Mouse (Mus musculus) hindbrain, embryonic 12.5 days (tissue): Measurements from ENCODE around the gene Rbm38. TPM values are rescaled to one million over a fixed set of nuclear protein-coding genes. Genes with fewer than 3 reads are reported as not detected.

Experiments
- ATAC-seq: fragments of 200-750 bp; cut with Nextera tagmentation; 2 replicates; pipeline ENCODE4 v1.8.0; 2017; ENCODE audit warnings: moderate TSS enrichment; ENCODE audit not compliant: low FRiP score
- H3K27ac ChIP-seq: fragments of 300-500 bp; sonication (generic); 2 replicates; pipeline ENCODE4 v1.5.1; 2016; ENCODE audit warnings: mild to moderate bottlenecking
- H3K27me3 ChIP-seq: fragments of 300-500 bp; sonication (generic); 2 replicates; pipeline ENCODE4 v1.6.1; 2016; ENCODE audit warnings: mild to moderate bottlenecking
- H3K36me3 ChIP-seq: fragments of 300-500 bp; sonication (generic); 2 replicates; pipeline ENCODE4 v1.6.1; 2016; ENCODE audit warnings: mild to moderate bottlenecking
- H3K4me1 ChIP-seq: fragments of 300-500 bp; sonication (generic); 2 replicates; pipeline ENCODE4 v1.6.1; 2016
- H3K4me2 ChIP-seq: fragments of 300-500 bp; sonication (generic); replicated peaks from 2 replicates; pipeline ENCODE4 v1.6.1; 2016; ENCODE audit warnings: mild to moderate bottlenecking
- H3K4me3 ChIP-seq: fragments of 300-500 bp; sonication (generic); 2 replicates; pipeline ENCODE4 v1.5.1; 2016; ENCODE audit warnings: mild to moderate bottlenecking
- H3K9ac ChIP-seq: fragments of 300-500 bp; sonication (generic); 2 replicates; pipeline ENCODE4 v1.6.1; 2016; ENCODE audit warnings: mild to moderate bottlenecking, moderate library complexity
- H3K9me3 ChIP-seq: fragments of 300-500 bp; sonication (generic); replicated peaks from 2 replicates; pipeline ENCODE4 v1.6.1; 2016; ENCODE audit warnings: mild to moderate bottlenecking
- WGBS: fragments of 180-500 bp; shearing (Covaris S2); methylation state at CpG from one replicate; pipeline ENCODE4 v1.1.7; 2016; 5-methylcytosine and 5-hydroxymethylcytosine counted together
- polyA plus RNA-seq: library from polyadenylated mRNA; unstranded; fragments of >200 nt; fragmentation: Nextera tagmentation; extraction: Ambion mirVana; gene quantifications from 2 replicates; pipeline ENCODE4 v1.2.1, GENCODE M21; 2016

The Rbm38 gene
- polyA plus RNA-seq, 1 experiment from 2014 or later, result 44.8 TPM

GRCm38 (mm10) chr2:173041242-173041641, 20.9 kb downstream of the Rbm38 start:
- no peak for ATAC-seq
- 72% methylated on average over 5 of the region's 5 CpGs for WGBS
- Histone ChIP-seq H3K36me3 (no peaks in the 10 kb centered on the region), H3K9ac (no peak overlapping the region), H3K27ac (no peak overlapping the region), H3K27me3 (no peaks in the 10 kb centered on the region), H3K9me3 (no peaks in the 10 kb centered on the region), H3K4me1 (peaks cover 6% of the 10 kb centered on the region), H3K4me2 (no peak overlapping the region), H3K4me3 (no peak overlapping the region)

DNA sequence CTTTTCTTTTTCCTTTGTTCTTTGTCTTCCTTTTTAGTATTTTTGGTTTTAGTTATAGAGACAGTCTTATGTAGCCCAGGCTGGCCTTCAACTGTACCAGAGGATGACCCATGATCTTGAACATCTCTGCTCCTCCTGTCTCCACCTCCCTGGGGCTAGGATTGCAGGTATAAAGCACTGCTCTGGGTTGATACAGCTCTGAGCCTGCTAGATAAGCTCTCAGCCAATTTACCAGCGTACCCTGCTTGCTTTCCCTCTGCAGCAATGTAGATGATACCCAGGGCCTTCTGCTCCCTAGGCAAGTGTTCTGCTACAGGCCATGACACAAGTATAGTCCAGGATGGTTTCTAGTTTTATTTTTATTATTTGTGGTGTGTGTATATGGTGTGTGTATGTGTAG, 21.6 kb downstream of the Rbm38 start:
- 80% methylated on average over 1 of the region's 1 CpGs for WGBS

GRCm38 (mm10) chr2:173042504-173043162, 22.3 kb downstream of the Rbm38 start:
- Histone ChIP-seq H3K36me3 (no peaks in the 10 kb centered on the region), H3K4me2 (no peak overlapping the region), H3K4me3 (no peak overlapping the region), H3K27ac (no peak overlapping the region), H3K9ac (no peak overlapping the region), H3K27me3 (0 out of 2 replicates have a peak, but pooled peaks cover 2% of the 10 kb centered on the region), H3K9me3 (no peaks in the 10 kb centered on the region), H3K4me1 (peaks cover 6% of the 10 kb centered on the region)
- WGBS, result 63% methylated on average over 11 of the region's 11 CpGs
- no peak for ATAC-seq

More for the DNA sequence above, 21.6 kb downstream of the Rbm38 start:
- Histone ChIP-seq H3K4me2 (no peak overlapping the region), H3K27ac (no peak overlapping the region), H3K36me3 (no peaks in the 10 kb centered on the region), H3K4me3 (no peak overlapping the region), H3K4me1 (peaks cover 6% of the 10 kb centered on the region), H3K9me3 (no peaks in the 10 kb centered on the region), H3K9ac (no peak overlapping the region), H3K27me3 (0 out of 2 replicates have a peak, but pooled peaks cover 2% of the 10 kb centered on the region)
- ATAC-seq, result no peak

- Histone ChIP-seq H3K4me3 (no peak overlapping the region), H3K9me3 (no peaks in the 10 kb centered on the region), H3K27ac (no peak overlapping the region), H3K4me2 (no peak overlapping the region), H3K4me1 (peaks cover 6% of the 10 kb centered on the region), H3K36me3 (no peaks in the 10 kb centered on the region), H3K27me3 (0 out of 2 replicates have a peak, but pooled peaks cover 2% of the 10 kb centered on the region), H3K9ac (no peak overlapping the region)
- ATAC-seq, result no peak
- 81% methylated on average over 18 of the region's 18 CpGs for WGBS
Observed at GRCm38 (mm10) chr2:173044198-173044970, 24.1 kb downstream of the Rbm38 start.

GRCm38 (mm10) chr2:173046582-173047297, 26.4 kb downstream of the Rbm38 start:
- Histone ChIP-seq H3K36me3 (no peaks in the 10 kb centered on the region), H3K9me3 (no peaks in the 10 kb centered on the region), H3K27ac (no peak overlapping the region), H3K27me3 (0 out of 2 replicates have a peak, but pooled peaks cover 2% of the 10 kb centered on the region), H3K9ac (no peak overlapping the region), H3K4me3 (no peak overlapping the region), H3K4me1 (peaks cover 17% of the 10 kb centered on the region), H3K4me2 (no peak overlapping the region)
- no peak for ATAC-seq
- WGBS, result 67% methylated on average over 15 of the region's 15 CpGs

DNA sequence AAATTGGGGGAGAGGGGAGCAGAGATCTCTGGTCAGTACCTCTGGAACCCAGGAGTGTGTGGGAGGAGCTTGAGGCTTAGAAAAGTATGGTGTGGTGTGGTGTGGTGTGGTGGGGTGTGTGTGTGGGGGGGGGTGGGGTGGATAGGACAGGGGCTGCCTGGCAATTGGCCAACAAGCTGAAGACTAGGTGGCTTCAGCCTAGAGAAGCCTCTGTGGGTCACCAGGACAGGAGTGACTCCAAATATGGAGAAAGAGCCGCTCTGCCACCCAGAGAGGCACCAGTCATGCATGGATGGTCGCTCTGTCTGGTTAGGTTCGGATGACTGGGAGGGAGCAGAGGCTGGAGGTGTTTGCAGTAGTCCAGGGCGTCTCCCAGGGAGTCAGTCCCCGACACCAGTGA, 27.2 kb downstream of the Rbm38 start:
- Histone ChIP-seq H3K4me2 (no peak overlapping the region), H3K4me1 (peaks cover 14% of the 10 kb centered on the region), H3K27ac (no peak overlapping the region), H3K9me3 (no peaks in the 10 kb centered on the region), H3K27me3 (0 out of 2 replicates have a peak, but pooled peaks cover 2% of the 10 kb centered on the region), H3K36me3 (no peaks in the 10 kb centered on the region), H3K4me3 (no peak overlapping the region), H3K9ac (no peak overlapping the region)
- no peak for ATAC-seq
- 50% methylated on average over 5 of the region's 5 CpGs for WGBS

DNA sequence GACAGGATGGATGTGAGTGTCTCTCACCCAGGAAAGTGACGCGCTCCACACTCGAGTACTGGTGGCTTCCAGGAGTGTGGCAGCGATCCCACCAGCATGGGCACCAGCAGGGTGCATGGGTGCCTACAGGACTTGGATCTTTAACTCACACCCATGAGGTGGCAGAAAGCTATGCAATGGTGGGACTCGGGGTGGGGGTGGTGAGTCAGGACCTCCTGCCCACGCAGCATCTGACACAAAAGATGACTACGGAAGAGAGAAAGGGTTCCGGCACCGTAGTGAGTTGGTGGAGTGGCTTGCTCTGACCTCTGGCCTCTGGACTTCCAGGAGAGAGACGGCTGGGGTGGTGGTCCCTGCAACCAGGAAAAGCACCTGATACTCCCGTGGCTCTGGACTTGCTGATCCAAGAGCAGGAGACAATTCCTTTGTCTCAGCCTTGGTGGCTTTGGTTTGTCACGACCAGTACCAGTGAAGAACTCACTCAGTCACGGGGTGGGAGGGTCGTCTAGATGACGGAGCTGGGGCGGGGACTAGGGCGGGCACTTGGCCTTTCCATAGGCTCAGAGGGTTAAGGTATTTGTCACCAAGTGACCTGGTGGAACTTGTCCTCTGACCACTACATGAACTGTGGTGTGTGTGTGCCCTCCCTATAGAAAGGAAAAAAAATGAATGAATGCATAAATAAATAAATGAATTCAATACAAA, 27.9 kb downstream of the Rbm38 start:
- H3K9ac ChIP-seq, result no peak overlapping the region
- H3K9me3 ChIP-seq, result no peaks in the 10 kb centered on the region
- no peak overlapping the region for H3K4me3 ChIP-seq
- H3K27ac ChIP-seq, result no peak overlapping the region
- H3K27me3 ChIP-seq, result 0 out of 2 replicates have a peak, but pooled peaks cover 2% of the 10 kb centered on the region
- no peaks in the 10 kb centered on the region for H3K36me3 ChIP-seq
- H3K4me1 ChIP-seq, result peaks cover 11% of the 10 kb centered on the region
- 42% methylated on average over 17 of the region's 17 CpGs for WGBS
- ATAC-seq, result no peak
- H3K4me2 ChIP-seq, result no peak overlapping the region

- Histone ChIP-seq H3K9me3 (no peaks in the 10 kb centered on the region), H3K9ac (no peak overlapping the region), H3K4me2 (no peak overlapping the region), H3K4me3 (no peak overlapping the region), H3K27ac (no peak overlapping the region), H3K27me3 (0 out of 2 replicates have a peak, but pooled peaks cover 2% of the 10 kb centered on the region), H3K36me3 (no peaks in the 10 kb centered on the region), H3K4me1 (peaks cover 11% of the 10 kb centered on the region)
- no peak for ATAC-seq
- WGBS, result 77% methylated on average over 3 of the region's 3 CpGs
Observed at GRCm38 (mm10) chr2:173049231-173049630, 28.9 kb downstream of the Rbm38 start.

DNA sequence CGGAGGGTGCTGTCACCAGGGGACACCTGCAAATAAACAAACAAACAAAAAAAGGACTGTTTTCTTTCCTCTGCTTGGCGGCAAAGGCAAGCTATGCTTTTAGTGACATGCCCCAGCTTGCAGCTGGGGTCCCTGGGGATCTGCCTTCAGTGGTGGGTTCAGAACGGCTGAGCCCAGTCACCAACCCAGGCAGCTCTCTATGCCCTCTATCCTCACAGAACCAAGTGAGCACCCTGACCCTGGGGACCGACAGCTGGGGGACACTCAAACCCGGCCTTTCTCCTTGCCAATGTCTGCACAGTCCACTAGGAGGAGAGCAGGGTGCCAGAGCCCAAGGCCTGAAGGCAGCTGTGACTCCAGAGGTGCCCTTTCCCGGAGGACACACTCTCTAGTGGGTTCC, 29.5 kb downstream of the Rbm38 start:
- H3K4me2 ChIP-seq, result no peak overlapping the region
- H3K36me3 ChIP-seq, result no peaks in the 10 kb centered on the region
- no peak for ATAC-seq
- no peak overlapping the region for H3K27ac ChIP-seq
- 47% methylated on average over 6 of the region's 6 CpGs for WGBS
- H3K4me1 ChIP-seq, result peaks cover 11% of the 10 kb centered on the region
- H3K9me3 ChIP-seq, result no peaks in the 10 kb centered on the region
- H3K9ac ChIP-seq, result no peak overlapping the region
- 0 out of 2 replicates have a peak, but pooled peaks cover 2% of the 10 kb centered on the region for H3K27me3 ChIP-seq
- no peak overlapping the region for H3K4me3 ChIP-seq

DNA sequence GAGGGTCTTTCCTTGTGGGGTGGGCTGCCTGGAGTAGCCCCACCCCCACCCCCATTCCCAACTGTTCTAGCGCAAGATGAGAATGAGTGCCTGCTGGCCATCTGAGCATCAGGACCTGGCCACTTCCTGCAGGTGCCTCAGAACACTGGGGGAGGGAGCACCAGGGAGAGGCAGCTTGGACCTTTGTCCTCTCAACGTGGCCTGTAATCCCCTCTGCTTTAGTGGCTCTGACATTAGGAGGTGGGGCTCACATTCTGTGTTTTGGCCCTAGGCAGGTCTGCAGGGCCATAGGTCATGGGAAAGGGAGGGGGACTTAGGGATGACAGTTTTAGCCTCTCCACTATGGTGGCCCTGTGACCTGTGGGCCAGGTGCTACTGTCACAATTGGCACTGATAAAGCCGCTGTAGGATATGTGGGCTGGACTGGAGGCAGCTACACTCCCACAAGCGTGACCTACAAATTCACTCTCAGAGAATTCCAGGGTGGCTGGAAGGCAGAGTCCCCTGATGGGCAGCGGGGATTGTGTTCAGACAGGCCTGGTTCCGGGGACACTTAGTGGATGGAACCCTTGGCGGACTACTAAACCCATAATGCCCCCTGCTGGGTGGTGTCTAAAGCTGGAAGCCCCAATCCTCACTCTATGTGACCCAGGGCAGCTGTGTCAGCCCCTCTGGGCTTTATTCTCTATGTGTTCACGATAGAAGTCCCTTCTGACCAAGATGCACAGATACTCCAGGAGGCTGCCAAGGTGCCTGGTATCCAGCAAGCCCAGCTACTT, 30.5 kb downstream of the Rbm38 start:
- WGBS, result 40% methylated on average over 8 of the region's 8 CpGs
- H3K27me3 ChIP-seq, result 0 out of 2 replicates have a peak, but pooled peaks cover 2% of the 10 kb centered on the region
- no peak overlapping the region for H3K27ac ChIP-seq
- H3K4me1 ChIP-seq, result peaks cover 11% of the 10 kb centered on the region
- no peak overlapping the region for H3K9ac ChIP-seq
- H3K36me3 ChIP-seq, result no peaks in the 10 kb centered on the region
- H3K4me3 ChIP-seq, result no peak overlapping the region
- no peak overlapping the region for H3K4me2 ChIP-seq
- no peaks in the 10 kb centered on the region for H3K9me3 ChIP-seq
- ATAC-seq, result no peak

GRCm38 (mm10) chr2:173052881-173053280, 32.6 kb downstream of the Rbm38 start:
- no peak for ATAC-seq
- Histone ChIP-seq H3K9ac (no peak overlapping the region), H3K4me2 (no peak overlapping the region), H3K27me3 (peaks cover 3% of the 10 kb centered on the region; the same call in 1 of the 2 replicates), H3K4me1 (peaks cover 14% of the 10 kb centered on the region), H3K27ac (no peak overlapping the region), H3K9me3 (no peaks in the 10 kb centered on the region), H3K4me3 (no peak overlapping the region), H3K36me3 (no peaks in the 10 kb centered on the region)
- WGBS, result 91% methylated on average over 8 of the region's 8 CpGs
